Mouse (Mus musculus) midbrain, embryonic 13.5 days (tissue): ENCODE data around the gene Dusp18. TPM values are rescaled to one million over a fixed set of nuclear protein-coding genes. Genes with fewer than 3 reads are reported as not detected.

Experiments used
- ATAC-seq: fragments of 200-750 bp; cut with Nextera tagmentation; 2 replicates; pipeline ENCODE4 v1.8.0; 2017; ENCODE audit warnings: mild to moderate bottlenecking, moderate TSS enrichment, moderate library complexity
- H3K27ac ChIP-seq: fragments of 300-500 bp; sonication (generic); 2 replicates; pipeline ENCODE4 v1.5.1; 2015; ENCODE audit warnings: inconsistent platforms, mild to moderate bottlenecking, moderate library complexity
- H3K27me3 ChIP-seq: fragments of 300-500 bp; sonication (generic); 2 replicates; pipeline ENCODE4 v1.6.1; 2015; ENCODE audit warnings: mild to moderate bottlenecking, inconsistent platforms
- H3K36me3 ChIP-seq: fragments of 300-500 bp; sonication (generic); 2 replicates; pipeline ENCODE4 v1.6.1; 2015; ENCODE audit warnings: mild to moderate bottlenecking, inconsistent platforms
- H3K4me1 ChIP-seq: fragments of 300-500 bp; sonication (generic); replicated peaks from 2 replicates; pipeline ENCODE4 v1.6.1; 2015; ENCODE audit warnings: inconsistent platforms
- H3K4me2 ChIP-seq: fragments of 300-500 bp; sonication (generic); replicated peaks from 2 replicates; pipeline ENCODE4 v1.6.1; 2015; ENCODE audit warnings: moderate library complexity, mild to moderate bottlenecking, inconsistent platforms
- H3K4me3 ChIP-seq: fragments of 300-500 bp; sonication (generic); replicated peaks from 2 replicates; pipeline ENCODE4 v1.5.1; 2015; ENCODE audit warnings: mild to moderate bottlenecking, inconsistent platforms
- H3K9ac ChIP-seq: fragments of 300-500 bp; sonication (generic); replicated peaks from 2 replicates; pipeline ENCODE4 v1.6.1; 2015; ENCODE audit warnings: mild to moderate bottlenecking, inconsistent platforms
- H3K9me3 ChIP-seq: fragments of 300-500 bp; sonication (generic); 2 replicates; pipeline ENCODE4 v1.6.1; 2016; ENCODE audit warnings: mild to moderate bottlenecking, inconsistent platforms
- WGBS: fragments of 180-500 bp; shearing (Covaris S2); methylation state at CpG from one replicate; pipeline ENCODE4 v1.1.7; 2015; 5-methylcytosine and 5-hydroxymethylcytosine counted together
- polyA plus RNA-seq: library from polyadenylated mRNA; unstranded; fragments of >200 nt; fragmentation: Nextera tagmentation; extraction: Ambion mirVana; gene quantifications from 2 replicates; pipeline ENCODE4 v1.2.1, GENCODE M21; 2015

Gene Dusp18
- polyA plus RNA-seq, 1 experiment from 2014 or later: 39.2 TPM

GRCm38 (mm10) chr11:3859778-3860177 is 35.3 kb upstream of the Dusp18 start:
- H3K4me1 ChIP-seq: peaks cover 15% of the 10 kb centered on the region
- no peak overlapping the region for H3K4me3 ChIP-seq
- WGBS: 91% methylated on average over 4 of the region's 4 CpGs
- H3K27me3 ChIP-seq: peaks cover 22% of the 10 kb centered on the region
- no peaks in the 10 kb centered on the region for H3K9me3 ChIP-seq
- ATAC-seq: no peak
- H3K27ac ChIP-seq: no peak overlapping the region
- H3K36me3 ChIP-seq: no peaks in the 10 kb centered on the region
- no peak overlapping the region for H3K4me2 ChIP-seq
- H3K9ac ChIP-seq: no peak overlapping the region

- H3K9ac ChIP-seq: no peak overlapping the region
- H3K4me1 ChIP-seq: peaks cover 15% of the 10 kb centered on the region
- H3K9me3 ChIP-seq: no peaks in the 10 kb centered on the region
- H3K27me3 ChIP-seq: peaks cover 28% of the 10 kb centered on the region
- H3K4me3 ChIP-seq: no peak overlapping the region
- no peaks in the 10 kb centered on the region for H3K36me3 ChIP-seq
- no peak overlapping the region for H3K27ac ChIP-seq
- WGBS: 79% methylated on average over 4 of the region's 4 CpGs
- H3K4me2 ChIP-seq: no peak overlapping the region
- no peak for ATAC-seq
Measured at GRCm38 (mm10) chr11:3860361-3860760, 34.7 kb upstream of the Dusp18 start.

DNA sequence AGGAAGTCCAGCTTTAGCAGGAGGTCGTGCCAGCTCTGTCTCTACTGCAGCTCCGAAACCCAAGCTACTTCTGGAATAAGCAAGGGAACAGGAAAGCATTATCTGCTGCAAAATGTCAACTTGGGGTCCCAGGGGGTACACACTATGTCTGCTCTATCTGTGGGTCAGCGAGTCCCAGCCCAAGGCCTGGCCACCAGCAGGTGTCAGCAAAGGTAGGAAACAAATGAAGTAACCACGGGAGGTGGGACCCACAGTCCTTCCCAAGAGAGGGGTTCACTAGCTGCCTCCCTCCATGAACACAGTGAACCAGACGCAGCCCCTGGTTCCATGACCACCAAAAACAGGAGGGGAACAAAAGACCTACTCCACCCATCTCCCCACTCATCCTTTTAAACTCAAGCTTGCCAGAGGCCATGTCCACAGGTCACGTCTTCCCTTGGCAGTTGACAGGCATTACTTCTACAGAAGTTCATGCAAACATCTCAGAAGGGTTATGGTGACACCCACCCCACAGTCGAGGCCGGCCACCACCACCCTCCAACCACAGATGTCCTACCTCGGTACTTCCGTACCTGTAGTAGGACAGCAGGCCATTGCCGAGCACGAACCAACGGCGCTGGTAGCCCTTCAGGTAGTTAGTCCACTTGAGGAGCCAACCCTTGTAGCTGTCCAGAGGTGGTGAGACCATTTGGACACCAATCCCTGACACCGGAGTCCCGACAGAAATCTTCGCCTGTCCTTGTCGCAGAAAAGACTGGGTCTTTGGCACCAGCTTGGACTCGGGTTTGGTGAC is 32.2 kb upstream of the Dusp18 start:
- Histone ChIP-seq H3K4me2 (peak overlapping the region; percentile 70), H3K4me1 (peaks cover 15% of the 10 kb centered on the region), H3K27ac (no peak overlapping the region), H3K9me3 (no peaks in the 10 kb centered on the region), H3K36me3 (no peaks in the 10 kb centered on the region), H3K4me3 (peak overlapping the region; percentile 49), H3K27me3 (peaks cover 34% of the 10 kb centered on the region), H3K9ac (no peak overlapping the region)
- WGBS: 74% methylated on average over 19 of the region's 19 CpGs
- ATAC-seq: no peak

GRCm38 (mm10) chr11:3863454-3864112 is 31.5 kb upstream of the Dusp18 start, which contains the start of gene Osbp2:
Gene Osbp2 (minus strand): TSS chr11:3863903.
- H3K9ac ChIP-seq: peak within 1 kb of the TSS; percentile 69
- no peaks in the 10 kb centered on the region for H3K36me3 ChIP-seq
- 5% methylated on average over 44 of the region's 58 CpGs for WGBS
- peak; percentile 96 for ATAC-seq
- H3K27ac ChIP-seq: 0 out of 2 replicates have a peak within 1 kb of the TSS, but pooled peaks have one; percentile 32
- H3K4me3 ChIP-seq: peak within 1 kb of the TSS; percentile 49
- H3K27me3 ChIP-seq: peaks cover 34% of the 10 kb centered on the region
- H3K9me3 ChIP-seq: no peaks in the 10 kb centered on the region
- peak within 1 kb of the TSS; percentile 70 for H3K4me2 ChIP-seq
- H3K4me1 ChIP-seq: peaks cover 15% of the 10 kb centered on the region

DNA sequence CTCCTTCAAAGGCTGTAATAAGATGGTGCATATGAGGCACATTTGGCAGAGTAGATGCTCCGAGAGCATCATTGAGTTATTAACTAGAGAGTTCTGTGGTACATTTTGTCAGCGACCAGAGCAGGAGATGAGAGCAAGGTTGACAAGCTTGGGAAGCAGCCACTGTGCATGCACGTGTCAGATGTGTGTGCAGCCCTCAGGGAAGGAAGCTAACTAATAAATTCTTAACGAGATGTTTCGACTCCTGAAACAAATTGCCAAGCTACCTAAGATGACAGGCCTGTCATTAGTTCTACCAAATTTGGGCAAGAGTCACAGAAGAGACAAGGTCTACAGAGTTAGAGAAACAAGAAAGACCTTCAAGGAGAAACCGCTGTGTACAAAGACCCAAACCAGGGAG is 30.7 kb upstream of the Dusp18 start:
- H3K9me3 ChIP-seq: no peaks in the 10 kb centered on the region
- H3K27ac ChIP-seq: no peak overlapping the region
- ATAC-seq: peak; percentile 41
- H3K4me1 ChIP-seq: peaks cover 15% of the 10 kb centered on the region
- peak overlapping the region; percentile 49 for H3K4me3 ChIP-seq
- H3K9ac ChIP-seq: peak overlapping the region; percentile 69
- peak overlapping the region; percentile 70 for H3K4me2 ChIP-seq
- peaks cover 34% of the 10 kb centered on the region for H3K27me3 ChIP-seq
- no peaks in the 10 kb centered on the region for H3K36me3 ChIP-seq
- WGBS: 39% methylated on average over 6 of the region's 6 CpGs

- H3K36me3 ChIP-seq: no peaks in the 10 kb centered on the region
- H3K27me3 ChIP-seq: no peaks in the 10 kb centered on the region
- no peak for ATAC-seq
- no peak overlapping the region for H3K4me3 ChIP-seq
- no peaks in the 10 kb centered on the region for H3K9me3 ChIP-seq
- WGBS: 82% methylated on average over 6 of the region's 6 CpGs
- H3K9ac ChIP-seq: no peak overlapping the region
- no peaks in the 10 kb centered on the region for H3K4me1 ChIP-seq
- no peak overlapping the region for H3K27ac ChIP-seq
- no peak overlapping the region for H3K4me2 ChIP-seq
Measured at GRCm38 (mm10) chr11:3876419-3876818, 18.6 kb upstream of the Dusp18 start.

- Histone ChIP-seq H3K27ac (no peak overlapping the region), H3K4me1 (no peaks in the 10 kb centered on the region), H3K9ac (no peak overlapping the region), H3K9me3 (no peaks in the 10 kb centered on the region), H3K27me3 (no peaks in the 10 kb centered on the region), H3K4me2 (no peak overlapping the region), H3K36me3 (no peaks in the 10 kb centered on the region), H3K4me3 (no peak overlapping the region)
- WGBS: 80% methylated on average over 7 of the region's 7 CpGs
- ATAC-seq: no peak
Measured at GRCm38 (mm10) chr11:3878660-3879059, 16.4 kb upstream of the Dusp18 start.

GRCm38 (mm10) chr11:3879836-3880235 is 15.2 kb upstream of the Dusp18 start:
- H3K36me3 ChIP-seq: no peaks in the 10 kb centered on the region
- ATAC-seq: no peak
- whole genome bisulfite sequencing: 34% methylated on average over 2 of the region's 2 CpGs

DNA sequence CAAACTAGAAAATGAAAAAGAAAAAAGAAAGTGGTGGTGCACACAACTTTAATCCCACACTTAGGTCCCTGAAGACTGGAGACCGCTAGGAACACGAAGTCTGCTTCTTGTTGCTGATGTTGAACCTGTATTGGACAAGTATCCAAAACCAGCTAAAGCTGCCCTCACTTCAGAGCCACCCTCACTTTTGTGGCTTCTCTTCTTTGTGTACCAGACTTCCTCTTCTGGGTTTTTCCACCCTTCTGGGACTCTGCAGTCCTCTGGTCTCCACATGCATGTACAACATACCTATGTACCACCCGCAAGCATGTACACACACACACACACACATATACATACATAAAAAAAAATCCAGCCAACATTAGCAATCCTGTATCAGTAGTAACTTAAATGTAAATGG is 11.3 kb upstream of the Dusp18 start:
- Histone ChIP-seq H3K27ac (no peak overlapping the region), H3K4me1 (no peaks in the 10 kb centered on the region), H3K27me3 (no peaks in the 10 kb centered on the region), H3K9me3 (no peaks in the 10 kb centered on the region), H3K4me2 (no peak overlapping the region), H3K9ac (no peak overlapping the region), H3K36me3 (no peaks in the 10 kb centered on the region), H3K4me3 (no peak overlapping the region)
- 86% methylated on average over 3 of the region's 3 CpGs for WGBS
- ATAC-seq: no peak

More at GRCm38 (mm10) chr11:3879836-3880235, 15.2 kb upstream of the Dusp18 start:
- Histone ChIP-seq H3K9ac (no peak overlapping the region), H3K9me3 (no peaks in the 10 kb centered on the region), H3K4me2 (no peak overlapping the region), H3K4me1 (no peaks in the 10 kb centered on the region), H3K27ac (no peak overlapping the region), H3K27me3 (no peaks in the 10 kb centered on the region), H3K4me3 (no peak overlapping the region)

DNA sequence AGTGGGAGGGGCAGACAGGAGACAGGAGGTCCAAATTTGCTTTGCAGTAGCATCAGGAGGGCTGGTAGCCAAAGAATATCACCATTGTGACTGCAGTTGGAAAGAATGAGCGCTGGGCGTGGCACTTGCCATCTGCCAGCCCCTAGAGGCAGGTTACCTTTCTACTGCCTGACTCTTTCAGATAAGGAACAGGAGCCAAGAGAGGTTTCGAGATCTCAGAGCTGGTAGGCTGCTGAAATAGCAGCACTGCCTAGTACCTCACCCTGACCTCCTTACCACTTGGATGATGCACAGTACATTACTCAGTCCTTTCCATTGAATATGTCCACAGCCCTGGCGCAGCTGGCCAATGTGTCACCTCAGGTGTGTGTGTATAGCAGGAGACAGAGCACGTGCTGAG is 7.7 kb upstream of the Dusp18 start:
- no peak overlapping the region for H3K4me2 ChIP-seq
- ATAC-seq: 0 out of 2 replicates have a peak, but pooled peaks have one; percentile 27
- no peaks in the 10 kb centered on the region for H3K36me3 ChIP-seq
- H3K4me3 ChIP-seq: no peak overlapping the region
- H3K4me1 ChIP-seq: no peaks in the 10 kb centered on the region
- no peaks in the 10 kb centered on the region for H3K27me3 ChIP-seq
- H3K9ac ChIP-seq: no peak overlapping the region
- H3K9me3 ChIP-seq: no peaks in the 10 kb centered on the region
- no peak overlapping the region for H3K27ac ChIP-seq
- 78% methylated on average over 5 of the region's 5 CpGs for WGBS

- H3K4me1 ChIP-seq: peaks cover 26% of the 10 kb centered on the region
- no peaks in the 10 kb centered on the region for H3K9me3 ChIP-seq
- H3K4me3 ChIP-seq: peak overlapping the region; percentile 56; the same call in 1 of the 2 replicates
- H3K36me3 ChIP-seq: peaks cover 25% of the 10 kb centered on the region
- H3K27ac ChIP-seq: no peak overlapping the region
- ATAC-seq: no peak
- no peaks in the 10 kb centered on the region for H3K27me3 ChIP-seq
- H3K9ac ChIP-seq: no peak overlapping the region
- peak overlapping the region; percentile 69 for H3K4me2 ChIP-seq
- WGBS: 83% methylated on average over 6 of the region's 6 CpGs
Measured at GRCm38 (mm10) chr11:3893970-3894369, 1.1 kb upstream of the Dusp18 start.

- Histone ChIP-seq H3K4me2 (peak overlapping the region; percentile 69), H3K4me1 (peaks cover 36% of the 10 kb centered on the region), H3K27me3 (no peaks in the 10 kb centered on the region), H3K4me3 (peak overlapping the region; percentile 56), H3K27ac (peak overlapping the region; percentile 86), H3K36me3 (peaks cover 32% of the 10 kb centered on the region), H3K9me3 (no peaks in the 10 kb centered on the region), H3K9ac (peak overlapping the region; percentile 76)
- 7% methylated on average over 10 of the region's 10 CpGs for WGBS
- no peak for ATAC-seq
Measured at GRCm38 (mm10) chr11:3895458-3895857, 418 bp downstream of the Dusp18 start.
